Mouse (Mus musculus) cerebellum, adult 2 months (tissue): ENCODE results near the gene Stk38l.

Source experiments
- CTCF ChIP-seq: fragments of 200-500 bp; IDR thresholded peaks from 2 replicates; pipeline ENCODE4 v1.5.1; 2011; ENCODE audit warnings: low read depth, mild to moderate bottlenecking, control low read depth, low read length, moderate library complexity, borderline replicate concordance; ENCODE audit not compliant: insufficient read depth
- POLR2A ChIP-seq: fragments of 200-500 bp; IDR thresholded peaks from 2 replicates; pipeline ENCODE4 v1.6.1; 2011; ENCODE audit warnings: low read length, control low read depth, borderline replicate concordance; ENCODE audit not compliant: insufficient read depth

- no peak for TF ChIP-seq POLR2A
- TF ChIP-seq CTCF = no peak
Observed at GRCm38 (mm10) chr6:146745180-146745579, 20.4 kb downstream of the Stk38l start.
